Mouse (Mus musculus) hindbrain, embryonic 16.5 days (tissue): Measurements from ENCODE around the gene Sema5a. TPM values are rescaled to one million over a fixed set of nuclear protein-coding genes. Genes with fewer than 3 reads are reported as not detected.

ENCODE experiments used
- ATAC-seq: fragments of 200-750 bp; cut with Nextera tagmentation; 2 replicates; pipeline ENCODE4 v1.8.0; 2017; ENCODE audit warnings: moderate TSS enrichment, moderate library complexity
- H3K27ac ChIP-seq: fragments of 300-500 bp; sonication (generic); 2 replicates; pipeline ENCODE4 v1.5.1; 2014; ENCODE audit warnings: low read depth, mild to moderate bottlenecking, control low read depth, low read length, moderate library complexity
- H3K27me3 ChIP-seq: fragments of 300-500 bp; sonication (generic); replicated peaks from 2 replicates; pipeline ENCODE4 v1.6.1; 2014; ENCODE audit warnings: low read length; ENCODE audit not compliant: control insufficient read depth, insufficient read depth
- H3K36me3 ChIP-seq: fragments of 300-500 bp; sonication (generic); 2 replicates; pipeline ENCODE4 v1.6.1; 2014; ENCODE audit warnings: mild to moderate bottlenecking, low read length, moderate library complexity, mixed read lengths; ENCODE audit not compliant: control insufficient read depth, insufficient read depth
- H3K4me1 ChIP-seq: fragments of 300-500 bp; sonication (generic); 2 replicates; pipeline ENCODE4 v1.6.1; 2014; ENCODE audit warnings: low read depth, low read length; ENCODE audit not compliant: control insufficient read depth, insufficient read depth
- H3K4me2 ChIP-seq: fragments of 300-500 bp; sonication (generic); 2 replicates; pipeline ENCODE4 v1.6.1; 2014; ENCODE audit warnings: mild to moderate bottlenecking, low read length, control low read depth, moderate library complexity
- H3K4me3 ChIP-seq: fragments of 300-500 bp; sonication (generic); 2 replicates; pipeline ENCODE4 v1.5.1; 2014; ENCODE audit warnings: mild to moderate bottlenecking, low read length, control low read depth, moderate library complexity
- H3K9ac ChIP-seq: fragments of 300-500 bp; sonication (generic); 2 replicates; pipeline ENCODE4 v1.6.1; 2014; ENCODE audit warnings: low read depth, mild to moderate bottlenecking, control low read depth, low read length, moderate library complexity
- H3K9me3 ChIP-seq: fragments of 300-500 bp; sonication (generic); 2 replicates; pipeline ENCODE4 v1.6.1; 2014; ENCODE audit warnings: mild to moderate bottlenecking, low read length, moderate library complexity; ENCODE audit not compliant: control insufficient read depth
- WGBS: fragments of 180-500 bp; shearing (Covaris S2); extraction: QIAGEN DNeasy Blood & Tissue Kit; methylation state at CpG from one replicate; pipeline ENCODE4 v1.1.7; 2014; 5-methylcytosine and 5-hydroxymethylcytosine counted together
- polyA plus RNA-seq: library from polyadenylated mRNA; unstranded; fragments of >200 nt; fragmentation: Nextera tagmentation; extraction: Ambion mirVana; gene quantifications from 2 replicates; pipeline ENCODE4 v1.2.1, GENCODE M21; 2015

The Sema5a gene
- polyA plus RNA-seq, 1 experiment from 2014 or later = 10.1 TPM

GRCm38 (mm10) chr15:32730839-32731238, 486.2 kb downstream of the Sema5a start:
- Histone ChIP-seq H3K4me1 (no peaks in the 10 kb centered on the region), H3K27ac (no peak overlapping the region), H3K36me3 (no peaks in the 10 kb centered on the region), H3K4me2 (no peak overlapping the region), H3K9ac (no peak overlapping the region), H3K9me3 (no peaks in the 10 kb centered on the region), H3K4me3 (no peak overlapping the region), H3K27me3 (no peaks in the 10 kb centered on the region)
- WGBS = 41% methylated on average over 3 of the region's 3 CpGs
- peak; percentile 87 for ATAC-seq

Other genes starting within 250 kb of the Sema5a start
- gene Tas2r119, start 67.5 kb upstream of the Sema5a start, polyA plus RNA-seq = not detected in 2 replicates